Mouse (Mus musculus): ENCODE results near the gene Il13ra1. TPM values are rescaled to one million over a fixed set of nuclear protein-coding genes. Genes with fewer than 3 reads are reported as not detected.
A peak's percentile ranks its signal among the peaks of the same experiment; 100 is the strongest.

The Il13ra1 gene
- 10 to 100 TPM; 32.8 to 33.5 TPM for total RNA-seq (2021)

DNA sequence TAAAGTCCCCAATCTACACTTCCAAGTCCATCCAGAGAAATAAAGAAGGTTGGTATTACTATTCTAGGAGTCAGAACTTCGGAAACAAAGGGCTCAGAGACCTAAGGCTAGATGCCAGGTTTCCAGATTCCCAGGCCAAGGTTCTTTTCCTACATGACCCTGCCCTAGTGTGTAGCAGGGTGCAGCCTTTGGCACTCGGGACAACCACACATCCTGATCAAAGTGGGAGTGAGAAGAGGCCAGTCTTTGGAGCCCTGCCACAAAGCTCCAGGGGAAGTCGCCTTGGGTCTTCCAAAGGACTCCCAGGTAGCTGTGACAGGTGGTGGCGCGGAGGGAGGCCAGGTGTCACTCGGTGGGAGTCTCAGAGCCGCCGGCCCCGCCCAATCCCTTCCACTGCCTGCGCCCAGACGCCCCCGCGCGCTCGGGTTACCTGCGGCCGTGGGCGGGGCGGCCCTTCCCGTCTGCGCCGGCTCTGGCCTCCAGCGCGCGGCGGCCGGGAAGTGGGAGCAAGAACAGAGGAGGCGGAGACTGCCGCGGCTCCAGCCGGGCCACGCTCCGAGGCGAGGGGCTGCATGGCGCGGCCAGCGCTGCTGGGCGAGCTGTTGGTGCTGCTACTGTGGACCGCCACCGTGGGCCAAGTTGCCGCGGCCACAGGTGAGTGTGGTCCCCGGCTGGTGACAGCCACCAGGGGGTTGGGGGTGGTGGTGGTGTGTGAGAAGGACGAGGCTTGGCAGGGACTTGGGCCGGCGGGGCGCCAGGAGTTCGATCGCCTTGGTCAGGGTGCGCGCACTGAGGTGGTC lies at the start of gene Il13ra1:
Il13ra1 (plus strand) TSS at position 489 of the 800 bp plus-strand sequence.
- peak; percentile 48 to 70 for DNase-seq
- intact Hi-C loops (cut with DNase I): loop anchor here (2.0 to 5.0 kb wide), 3 partner anchors 19 to 50 kb away; no protein-coding TSS in a partner anchor

DNA sequence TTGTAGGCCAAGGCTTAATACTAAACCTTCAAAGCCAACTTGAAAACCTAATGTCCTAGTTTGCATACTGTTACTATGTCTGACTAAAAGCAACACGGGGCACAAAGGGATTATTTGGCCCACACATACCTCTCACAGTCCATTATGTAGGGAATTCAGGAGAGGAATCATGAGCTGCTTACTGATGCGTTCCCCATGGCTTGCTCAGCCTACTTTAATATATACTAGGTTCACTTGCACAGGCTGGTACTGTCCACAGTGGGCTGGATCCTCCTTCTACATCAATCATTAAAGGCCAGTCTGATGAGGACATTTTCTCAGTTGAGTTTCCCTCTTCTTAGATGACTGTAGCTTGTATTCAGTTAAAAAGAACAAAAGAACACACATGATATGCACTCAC lies 37.9 kb upstream of the Il13ra1 start:
- no peak for DNase-seq

DNA sequence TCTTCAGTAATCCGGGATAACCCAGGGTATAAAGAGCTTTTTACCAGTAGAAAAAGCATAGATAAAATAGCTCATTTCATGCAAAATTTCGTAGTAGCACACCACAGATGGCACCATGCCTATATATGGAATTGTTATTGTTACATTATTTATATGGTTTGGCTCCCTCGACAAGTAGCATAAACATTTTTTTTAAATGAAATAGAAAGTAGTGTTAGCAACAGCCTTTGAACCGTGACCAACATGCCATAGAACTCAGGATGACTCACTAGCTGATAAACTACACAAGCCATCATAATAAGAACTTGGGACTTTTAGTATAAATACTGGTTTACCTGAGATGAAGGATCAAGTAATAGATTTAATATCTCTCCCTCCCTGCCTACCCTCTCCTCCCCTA lies 34.7 kb upstream of the Il13ra1 start:
- intact Hi-C loops (cut with DNase I): no loop called here
- no peak for DNase-seq

More for the DNA sequence above, 37.9 kb upstream of the Il13ra1 start:
- intact Hi-C loops (cut with DNase I): no loop called here

DNA sequence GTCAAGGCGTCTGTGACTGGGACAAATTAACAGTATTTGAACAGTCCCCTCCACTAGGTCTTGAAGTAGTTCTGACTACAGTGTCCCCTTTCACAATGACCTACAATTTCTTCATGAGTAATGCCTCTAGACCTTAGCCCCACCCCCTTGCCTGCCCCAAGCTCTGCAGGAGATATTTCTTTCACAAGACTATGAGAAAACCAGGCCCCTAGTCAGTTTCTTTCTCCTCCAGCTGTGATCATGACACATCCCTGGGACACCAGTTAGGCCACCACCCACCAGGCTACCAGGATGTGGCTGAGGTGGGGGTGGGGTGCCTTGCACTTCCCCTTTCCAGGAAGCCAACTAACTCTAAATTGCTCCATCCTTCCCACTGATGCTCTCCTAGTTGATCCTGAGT lies 29.0 kb upstream of the Il13ra1 start:
- intact Hi-C loops (cut with DNase I): no loop called here
- DNase-seq: peak in 1 of 2 experiments; percentile 2

DNA sequence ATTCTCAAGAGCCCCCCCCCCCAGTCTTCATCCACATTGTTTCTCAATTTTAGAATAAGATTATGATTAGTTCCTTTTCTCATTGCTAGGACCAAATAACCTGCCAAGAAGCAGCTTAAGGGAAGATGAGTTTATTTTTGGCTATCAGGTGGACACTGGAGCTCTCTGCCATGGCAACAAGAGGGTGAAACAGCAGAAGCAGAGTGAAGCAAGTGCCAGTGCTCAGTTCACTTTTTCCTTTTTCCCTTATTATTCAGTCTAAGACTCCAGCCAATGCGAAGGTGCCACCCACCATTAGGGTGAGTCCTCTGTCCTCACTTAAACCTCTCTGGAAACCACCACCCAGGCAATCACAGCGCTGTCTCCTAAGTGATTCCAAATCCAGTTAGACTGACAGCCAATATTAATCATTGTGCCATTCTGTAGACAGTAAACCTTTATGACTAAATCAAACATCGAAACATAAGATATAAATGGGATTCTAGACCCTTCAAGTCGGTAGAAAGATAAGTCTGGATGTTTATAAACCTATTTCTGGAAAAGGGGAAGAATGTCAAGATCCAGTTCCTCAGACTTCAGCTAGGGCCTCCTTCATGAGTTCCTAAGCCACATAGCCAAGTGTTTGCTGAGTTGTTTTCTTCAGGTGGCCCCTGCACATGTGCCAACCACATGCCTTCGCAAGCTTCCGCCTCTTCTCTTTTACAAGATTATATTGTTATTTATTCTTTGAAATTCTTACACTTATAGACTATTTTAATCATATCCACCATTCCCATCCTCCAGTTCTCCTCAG lies 23.2 kb upstream of the Il13ra1 start:
- DNase-seq: no peak
- intact Hi-C loops (cut with DNase I): no loop called here

DNA sequence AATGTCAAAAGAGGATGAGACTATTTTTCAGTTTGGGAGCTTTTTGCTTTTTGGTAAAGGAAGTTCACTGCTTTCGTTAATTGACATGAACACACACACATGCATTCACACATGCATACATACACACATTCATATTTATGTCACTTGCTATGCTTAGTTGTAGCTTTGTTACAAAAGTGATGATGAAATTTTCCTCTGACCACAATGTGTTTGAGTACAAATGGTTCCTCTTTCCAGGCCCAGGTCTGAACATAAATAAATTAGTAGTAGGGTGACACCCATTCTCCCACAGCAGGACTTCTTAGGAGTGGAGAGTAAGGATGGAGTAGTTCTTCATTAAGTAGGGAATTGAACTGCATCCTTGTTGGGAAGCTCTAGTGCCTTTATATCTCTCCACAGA lies 11.0 kb upstream of the Il13ra1 start:
- intact Hi-C loops (cut with DNase I): no loop called here
- no peak for DNase-seq

DNA sequence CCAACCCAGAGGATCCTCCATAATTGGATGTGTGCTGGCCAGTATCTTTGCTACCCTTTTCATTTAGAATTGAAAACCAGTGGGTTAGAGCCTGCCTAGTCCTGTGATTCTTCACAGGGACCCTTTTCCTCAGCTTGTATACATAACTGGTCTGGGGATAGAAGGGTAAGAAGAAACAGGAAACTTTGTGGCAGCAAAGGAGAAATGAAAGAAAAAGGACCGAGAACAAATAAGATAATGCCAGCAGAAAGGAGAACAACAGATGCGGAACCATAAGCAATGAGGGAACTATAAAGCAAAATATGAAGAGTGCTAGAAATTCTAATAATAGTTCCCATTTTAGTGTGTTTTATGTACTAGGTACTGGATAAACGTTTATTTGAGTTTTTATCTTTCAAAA lies 10.6 kb upstream of the Il13ra1 start:
- intact Hi-C loops (cut with DNase I): no loop called here
- no peak for DNase-seq

DNA sequence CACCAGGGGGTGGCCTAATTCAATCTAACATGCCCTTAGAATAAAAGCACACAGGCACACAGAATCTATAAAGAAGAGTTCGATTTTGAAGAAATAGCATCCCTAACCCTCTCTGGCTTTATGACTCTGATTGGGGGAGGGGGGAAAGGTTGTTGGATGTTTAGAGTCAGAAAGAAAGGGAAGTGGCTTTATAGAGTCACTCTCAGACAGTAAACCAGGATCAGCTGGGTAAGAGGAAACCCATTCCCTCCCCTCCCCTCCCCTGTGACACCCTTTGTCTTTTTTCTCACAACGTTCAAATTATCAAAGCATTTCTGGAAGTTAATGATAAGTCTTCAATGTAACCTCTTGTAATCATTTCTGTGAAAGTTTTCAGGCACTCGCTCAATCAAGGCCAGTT lies 3.3 kb upstream of the Il13ra1 start:
- no peak for DNase-seq
- intact Hi-C loops (cut with DNase I): loop anchor here (2.0 kb wide), 1 partner anchor 74 kb away; no protein-coding TSS in a partner anchor

DNA sequence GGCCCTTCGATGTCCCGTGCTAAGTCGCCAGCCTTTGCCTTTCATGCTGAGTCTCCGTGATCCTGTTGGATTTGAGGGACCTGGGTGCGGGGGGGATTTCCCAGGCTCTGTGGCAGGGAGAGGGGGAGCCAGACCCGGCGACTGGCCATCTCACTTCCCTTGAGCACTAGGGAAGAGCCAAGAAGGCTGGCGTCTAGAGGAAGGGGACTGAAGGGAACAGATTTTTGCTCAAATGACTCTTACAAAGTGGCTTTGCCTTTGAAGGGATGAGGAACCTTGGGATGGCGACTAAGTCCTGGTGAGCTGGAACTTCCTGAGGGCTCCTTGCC lies 476 bp downstream of the Il13ra1 start:
- intact Hi-C loops (cut with DNase I): loop anchor here (2.0 to 5.0 kb wide), 3 partner anchors 18 to 50 kb away; no protein-coding TSS in a partner anchor
- DNase-seq: no peak

DNA sequence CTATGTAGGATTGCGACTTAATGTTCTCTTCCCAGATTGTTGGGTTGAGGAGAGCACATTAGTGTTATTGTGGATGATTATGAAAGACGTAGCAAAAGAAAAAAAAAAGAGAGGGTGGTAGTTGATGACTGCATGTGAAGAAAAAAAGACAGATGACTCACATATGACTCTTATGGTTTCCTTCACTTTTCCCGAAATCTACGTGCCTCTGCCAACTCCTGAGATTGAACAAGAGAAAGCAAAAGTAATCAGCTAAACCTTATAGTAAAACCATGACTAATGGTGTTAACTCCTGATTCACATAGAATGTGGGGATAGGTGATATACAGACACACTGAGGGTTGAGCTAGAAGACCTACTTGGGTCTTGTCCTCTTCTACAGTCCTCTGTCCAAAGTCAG lies 3.3 kb downstream of the Il13ra1 start:
- DNase-seq: no peak
- intact Hi-C loops (cut with DNase I): no loop called here

DNA sequence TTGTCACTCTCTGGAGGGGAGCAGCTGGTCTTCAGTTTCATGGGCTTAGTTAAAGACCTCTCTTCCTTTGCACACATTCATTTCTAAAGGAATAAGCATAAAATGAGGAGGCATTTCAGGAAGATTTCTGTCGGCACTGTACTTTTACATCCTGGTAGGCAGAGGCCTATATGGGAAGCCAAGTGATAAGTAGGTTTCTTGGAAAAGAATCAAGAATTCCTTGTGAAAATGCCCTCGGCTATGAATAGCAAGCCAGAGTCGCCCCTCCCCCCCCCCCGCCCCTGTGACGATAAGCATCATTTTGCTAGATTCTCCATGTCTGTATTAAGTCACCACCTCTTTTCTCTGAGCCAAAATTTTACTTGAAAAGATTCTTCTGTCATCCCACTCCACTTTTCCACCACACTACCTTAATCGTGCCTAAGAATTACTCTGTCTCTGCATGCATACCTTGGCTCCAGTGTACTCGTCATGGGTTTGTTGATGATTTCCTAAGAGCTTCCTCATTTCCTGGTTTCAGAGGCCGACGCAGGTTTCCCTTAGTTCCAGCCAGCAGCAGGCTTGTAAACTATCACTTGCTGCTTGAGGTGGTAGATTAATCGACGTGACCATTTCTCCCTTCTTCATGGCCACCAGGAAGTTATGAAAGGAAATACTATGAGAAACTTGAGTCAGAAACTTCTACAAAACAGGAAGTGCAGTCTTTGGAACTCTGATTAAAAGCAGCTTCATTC lies 17.3 kb downstream of the Il13ra1 start:
- peak; percentile 2 to 20 for DNase-seq
- intact Hi-C loops (cut with DNase I): no loop called here

DNA sequence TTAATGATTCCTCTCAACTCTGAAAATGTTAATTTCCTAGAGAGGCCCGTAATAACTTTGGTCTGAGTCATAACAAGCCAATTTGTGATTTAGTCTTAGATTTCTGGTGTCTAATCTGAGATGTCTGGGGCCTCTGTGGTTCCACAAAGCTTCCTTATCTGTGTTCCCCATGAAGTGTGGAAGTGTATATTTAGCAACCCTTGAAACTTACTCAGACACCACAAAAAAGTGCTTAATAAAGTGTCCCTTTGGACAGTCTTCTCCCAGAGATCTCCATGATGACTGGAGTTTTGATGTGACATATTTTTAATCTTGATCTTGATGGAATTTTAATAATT lies 17.8 kb downstream of the Il13ra1 start:
- no peak for DNase-seq
- intact Hi-C loops (cut with DNase I): loop anchor here (2.0 kb wide), 1 partner anchor 17 kb away; the partner anchor contains the start of gene Il13ra1

DNA sequence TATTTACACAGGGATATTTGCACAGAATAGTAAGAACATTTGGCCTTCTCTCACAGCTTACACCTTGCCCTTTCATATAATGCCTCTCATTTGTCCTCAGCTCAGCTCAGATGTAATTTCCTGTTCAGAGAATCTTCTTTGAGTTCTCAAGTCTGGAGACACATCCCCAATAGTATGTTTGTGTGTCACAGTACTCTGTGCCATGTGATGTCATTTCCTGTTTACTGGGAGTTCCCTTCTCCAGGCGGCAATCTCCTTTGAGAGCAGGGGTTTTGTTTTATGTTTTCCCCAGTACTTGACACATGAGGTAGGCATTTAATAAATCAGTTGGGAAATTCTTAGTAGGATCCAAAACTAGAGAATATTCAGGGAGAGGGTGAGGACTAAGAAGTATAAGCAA lies 24.4 kb downstream of the Il13ra1 start:
- intact Hi-C loops (cut with DNase I): no loop called here
- DNase-seq: no peak

DNA sequence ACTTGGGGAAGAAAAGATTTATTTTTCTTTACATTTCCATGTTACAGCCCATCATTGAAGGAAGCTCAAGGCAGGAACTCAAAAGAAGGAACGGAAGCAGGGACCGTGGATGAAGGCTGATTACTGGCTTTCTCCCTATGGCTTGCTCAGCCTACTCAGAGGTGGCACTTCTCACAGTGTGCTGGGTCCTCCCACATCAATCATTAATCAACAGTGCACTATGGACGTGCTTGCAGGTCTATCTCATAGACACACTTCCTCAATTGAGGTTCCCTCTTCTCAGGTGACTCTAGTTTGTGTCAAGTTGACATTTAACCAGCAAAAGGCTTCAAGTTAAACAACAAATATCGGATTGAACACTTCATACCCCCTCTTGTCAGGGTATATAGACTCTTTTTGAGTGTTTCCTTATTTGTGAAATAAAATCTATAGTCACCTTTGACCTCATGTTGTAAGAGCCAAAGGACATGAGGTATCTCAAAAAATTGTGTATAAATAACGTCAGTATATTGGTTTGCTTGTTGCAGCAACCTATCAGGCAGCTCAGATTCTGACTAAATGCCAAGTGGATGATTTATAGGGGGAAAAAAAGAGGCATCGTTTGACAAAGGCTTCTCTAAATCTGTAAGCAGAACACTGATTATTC lies 30.2 kb downstream of the Il13ra1 start:
- intact Hi-C loops (cut with DNase I): no loop called here
- no peak for DNase-seq

DNA sequence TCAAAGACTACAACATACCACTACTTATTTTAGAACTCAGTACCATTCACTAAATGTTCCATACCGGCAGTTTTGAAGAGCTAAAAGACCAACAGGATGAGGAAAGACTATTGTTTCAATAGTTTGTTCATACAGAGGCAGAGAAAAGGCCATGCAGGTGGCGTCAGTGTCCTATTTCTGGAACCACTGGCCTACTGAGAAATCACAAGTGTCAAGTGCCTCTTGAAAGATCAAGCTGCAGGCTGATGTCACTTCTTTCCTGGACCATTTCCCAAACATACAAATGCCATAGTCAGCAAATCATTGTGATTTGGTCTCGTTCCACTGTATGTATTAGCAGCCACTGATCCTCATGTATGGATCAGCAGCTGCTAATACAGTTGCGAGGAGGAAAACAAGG lies 34.8 kb downstream of the Il13ra1 start:
- peak in 1 of 2 experiments; percentile 22 for DNase-seq
- intact Hi-C loops (cut with DNase I): loop anchor here (5.0 kb wide), 1 partner anchor 34 kb away; the partner anchor contains the start of gene Il13ra1

DNA sequence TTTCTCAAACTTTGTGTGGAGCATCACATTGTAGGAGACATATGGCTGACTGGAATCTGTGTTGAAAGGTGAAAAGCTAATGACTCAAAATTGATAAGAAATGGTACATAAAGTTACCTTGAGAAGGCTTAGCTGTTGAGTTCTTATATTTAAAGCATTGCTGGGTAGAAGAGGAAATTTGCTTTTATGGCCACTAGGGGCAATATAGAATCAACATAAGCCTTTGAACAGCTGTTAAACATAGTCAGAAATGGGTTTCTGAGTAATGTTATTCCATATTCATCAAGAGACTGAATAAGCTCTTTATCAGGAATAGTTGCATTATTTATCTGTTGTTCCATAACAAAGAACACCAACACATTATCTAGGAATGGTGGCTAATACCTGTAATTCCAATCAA lies 38.2 kb downstream of the Il13ra1 start:
- DNase-seq: no peak
- intact Hi-C loops (cut with DNase I): loop anchor here (2.0 kb wide), 1 partner anchor 33 kb away; no protein-coding TSS in a partner anchor

DNA sequence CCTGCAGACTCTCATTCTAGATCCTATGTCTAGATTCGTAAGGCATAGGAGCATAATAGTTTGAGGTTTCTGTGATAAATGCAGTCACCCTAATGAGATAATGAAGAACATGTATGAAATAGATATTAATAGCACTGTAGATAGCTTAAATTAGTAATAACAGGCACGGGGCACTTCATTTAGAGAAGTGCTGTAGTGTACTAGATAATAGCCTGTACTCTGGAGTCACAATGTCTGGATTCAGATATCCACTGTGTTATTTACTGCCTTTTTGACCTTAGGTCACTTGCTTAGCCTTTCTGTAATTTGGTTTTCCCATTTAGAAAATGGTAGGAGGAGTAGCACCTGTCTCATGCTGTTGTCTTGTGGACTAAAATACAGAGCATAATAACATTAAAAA lies 44.8 kb downstream of the Il13ra1 start:
- DNase-seq: no peak
- intact Hi-C loops (cut with DNase I): no loop called here

DNA sequence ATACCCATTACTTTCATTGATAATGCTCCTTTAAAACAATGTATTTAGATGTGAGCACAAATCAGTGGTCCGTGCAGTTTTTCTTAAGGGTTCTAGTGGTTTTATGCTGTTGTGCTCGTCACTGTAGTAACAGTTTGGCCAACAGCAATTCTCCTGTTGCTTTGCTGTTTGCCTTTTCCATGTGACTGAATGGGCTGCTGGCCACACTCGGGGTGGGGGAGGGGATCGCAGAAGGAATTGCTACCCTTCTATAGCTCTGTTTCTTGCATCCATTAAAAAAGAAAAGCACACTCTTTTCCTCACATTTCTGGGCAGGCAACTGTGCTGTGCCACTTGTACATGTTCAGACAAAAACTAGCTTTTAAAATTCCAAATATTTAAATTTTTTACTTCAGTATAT lies 49.7 kb downstream of the Il13ra1 start:
- intact Hi-C loops (cut with DNase I): loop anchor here (5.0 kb wide), 1 partner anchor 49 kb away; the partner anchor contains the start of gene Il13ra1
- peak in 1 of 2 experiments; percentile 14 for DNase-seq

DNA sequence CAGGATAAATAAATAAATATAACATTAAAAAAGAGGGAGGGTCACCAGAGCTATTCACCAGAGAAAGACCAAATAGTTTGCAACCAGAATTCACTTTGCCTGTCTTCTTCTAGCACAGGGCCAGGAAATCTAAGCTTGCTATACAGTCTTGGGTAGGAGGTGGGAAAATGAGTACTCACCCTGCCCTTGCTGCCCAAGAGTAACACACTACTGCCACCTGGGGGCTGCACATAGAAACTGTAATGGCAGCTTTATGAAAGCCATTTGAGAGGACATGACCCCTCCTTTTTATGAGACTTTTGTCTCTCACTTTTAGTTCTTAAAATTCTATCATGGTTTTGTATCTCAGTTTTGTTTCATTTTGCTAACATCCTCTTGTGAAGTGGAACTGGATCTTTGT lies 71.7 kb downstream of the Il13ra1 start:
- intact Hi-C loops (cut with DNase I): loop anchor here (2.0 to 10.0 kb wide), 4 partner anchors 33 to 346 kb away; no protein-coding TSS in a partner anchor
- peak; percentile 49 to 62 for DNase-seq

DNA sequence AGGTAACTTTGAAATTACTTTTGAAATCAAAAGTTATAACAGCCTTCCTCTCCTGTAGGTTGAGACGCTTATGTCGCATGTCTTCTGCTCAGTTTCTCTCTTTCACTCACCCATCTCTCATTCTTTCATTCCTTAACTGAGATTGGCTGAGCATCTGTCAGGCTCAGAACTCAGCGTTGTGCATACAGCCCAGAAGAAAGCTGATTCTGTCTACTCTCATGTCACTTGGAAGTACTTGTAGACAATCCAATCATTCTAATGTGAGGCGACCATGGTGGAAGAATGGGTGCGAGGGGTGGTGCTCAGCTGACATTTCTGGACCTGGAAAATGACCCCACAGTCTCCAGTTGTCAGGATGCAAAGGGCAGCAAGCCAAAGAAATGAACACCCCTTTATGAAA lies 74.1 kb downstream of the Il13ra1 start:
- intact Hi-C loops (cut with DNase I): loop anchor here (2.0 to 10.0 kb wide), 2 partner anchors 161 to 189 kb away; no protein-coding TSS in a partner anchor
- no peak for DNase-seq
